Mouse (Mus musculus): ENCODE results near the gene Actn4. TPM values are rescaled to one million over a fixed set of nuclear protein-coding genes. Genes with fewer than 3 reads are reported as not detected.

The Actn4 gene
- 736 and 739 TPM in 2 replicates for polyA plus RNA-seq (2012; rRNA removed)

GRCm38 (mm10) chr7:28961927-28962670 is at the start of gene Actn4:
Actn4 (minus strand) TSS chr7:28962340.

GRCm38 (mm10) chr7:28981651-28982273 is 19.6 kb upstream of the Actn4 start, which contains the start of the genes Eif3k and Map4k1:
Eif3k (minus strand) TSS chr7:28981864.
Map4k1 (plus strand) TSS chr7:28982050.

GRCm38 (mm10) chr7:28881199-28881598 is 80.9 kb downstream of the Actn4 start, which contains the start of gene Capn12:
Capn12 (plus strand) TSS chr7:28881422.

GRCm38 (mm10) chr7:28863540-28863939 is 98.6 kb downstream of the Actn4 start, which contains the start of gene Lgals7:
Lgals7 (plus strand) TSS chr7:28863853.

Other genes with a start within 250 kb of the Actn4 start
- gene Fbxo17, start 245.5 kb downstream of the Actn4 start, polyA plus RNA-seq (2012; rRNA removed), result 3.8 and 5.6 TPM in 2 replicates
- gene Mrps12, start 220.5 kb downstream of the Actn4 start, polyA plus RNA-seq (2012; rRNA removed), result 99.3 and 121 TPM in 2 replicates
- 24.4 and 27.2 TPM in 2 replicates for gene Sars2, start 220.3 kb downstream of the Actn4 start, polyA plus RNA-seq (2012; rRNA removed)
- gene Ccer2, start 206.2 kb downstream of the Actn4 start, polyA plus RNA-seq (2012; rRNA removed), result 0.10 TPM in 1 of 2 replicates, not detected in the other
- 56.6 and 62.7 TPM in 2 replicates for gene Sirt2, start 195.6 kb downstream of the Actn4 start, polyA plus RNA-seq (2012; rRNA removed)
- gene Nfkbib, start 194.8 kb downstream of the Actn4 start, polyA plus RNA-seq (2012; rRNA removed), result 77.5 and 94.6 TPM in 2 replicates
- 2.8 and 3.5 TPM in 2 replicates for gene Rinl, start 173.4 kb downstream of the Actn4 start, polyA plus RNA-seq (2012; rRNA removed)
- 164 and 188 TPM in 2 replicates for gene Hnrnpl, start 153.8 kb downstream of the Actn4 start, polyA plus RNA-seq (2012; rRNA removed)
- 328 and 330 TPM in 2 replicates for gene Ech1, start 137.1 kb downstream of the Actn4 start, polyA plus RNA-seq (2012; rRNA removed)
- gene Lgals4, start 128.5 kb downstream of the Actn4 start, polyA plus RNA-seq (2012; rRNA removed), result 3,828 and 4,206 TPM in 2 replicates
- 0.43 and 1.5 TPM in 2 replicates for gene Lgals7, start 98.5 kb downstream of the Actn4 start, polyA plus RNA-seq (2012; rRNA removed)
- gene Capn12, start 80.9 kb downstream of the Actn4 start, polyA plus RNA-seq (2012; rRNA removed), result 0.58 and 0.71 TPM in 2 replicates
- 191 and 246 TPM in 2 replicates for gene Eif3k, start 19.5 kb upstream of the Actn4 start, polyA plus RNA-seq (2012; rRNA removed)
- gene Map4k1, start 19.7 kb upstream of the Actn4 start, polyA plus RNA-seq (2012; rRNA removed), result 8.9 and 10.3 TPM in 2 replicates
- gene Ryr1, start 162.8 kb upstream of the Actn4 start, polyA plus RNA-seq (2012; rRNA removed), result 0.17 and 0.20 TPM in 2 replicates
- gene Rasgrp4, start 172.5 kb upstream of the Actn4 start, polyA plus RNA-seq (2012; rRNA removed), result 3.9 and 5.3 TPM in 2 replicates
- gene Fam98c, start 193.9 kb upstream of the Actn4 start, polyA plus RNA-seq (2012; rRNA removed), result 144 and 173 TPM in 2 replicates
- 1.0 and 1.4 TPM in 2 replicates for gene Ggn, start 207.9 kb upstream of the Actn4 start, polyA plus RNA-seq (2012; rRNA removed)
- 4.0 and 4.4 TPM in 2 replicates for gene Spred3, start 208.1 kb upstream of the Actn4 start, polyA plus RNA-seq (2012; rRNA removed)
- 118 and 131 TPM in 2 replicates for gene Psmd8, start 218.4 kb upstream of the Actn4 start, polyA plus RNA-seq (2012; rRNA removed)